ENCODE assay signal across 37 mouse cellular contexts in genomic region chr15:9305978-9306692, GRCm38 (mm10). TPM values are rescaled to one million over a fixed set of nuclear protein-coding genes. Genes with fewer than 3 reads are reported as not detected.
"Had no signal": no experiment of that assay in that cellular context is flagged by ENCODE, and none has a peak within 500 bp of the region (broad histone marks: within the 10 kb centered on the region; RNA-seq: fewer than 3 reads in every experiment).

No protein-coding gene starts in this region.

- H3K9me3 ChIP-seq: heart, embryonic 13.5 days; heart, embryonic 15.5 days; hindbrain, embryonic 13.5 days; kidney, embryonic 15.5 days; limb, embryonic 10.5 days; liver, embryonic 12.5 days had no signal

- H3K4me2 ChIP-seq: heart, embryonic 11.5 days; heart, embryonic 13.5 days; heart, embryonic 15.5 days; hindbrain, embryonic 13.5 days; kidney, embryonic 15.5 days; limb, embryonic 12.5 days; liver, embryonic 12.5 days had no signal

- DNase-seq: gastrocnemius, adult 2 months; gastrocnemius, postnatal 10 days; gastrocnemius, postnatal 25 days; heart, adult 11 months; heart, adult 2 months; heart, postnatal 14 days; heart, postnatal 36 days; kidney, adult 11 months; kidney, adult 2 months; kidney, adult 9 months; kidney, postnatal 25 days; kidney, postnatal 4 days had no signal

- H3K27ac ChIP-seq: gastrocnemius, adult 2 months; heart, adult 2 months; heart, embryonic 13.5 days; heart, embryonic 15.5 days; hindbrain, embryonic 13.5 days; hindbrain, postnatal 0 days; kidney, embryonic 15.5 days; kidney, postnatal 0 days; layer of hippocampus, adult 2 months; left cerebral cortex, adult 2 months; limb, embryonic 10.5 days; limb, embryonic 12.5 days; liver, embryonic 12.5 days; liver, embryonic 14.5 days had no signal

- H3K27me3 ChIP-seq: heart, embryonic 13.5 days; heart, embryonic 15.5 days; hindbrain, embryonic 13.5 days; kidney, embryonic 15.5 days; limb, embryonic 12.5 days; liver, embryonic 12.5 days had no signal

- H3K36me3 ChIP-seq: heart, embryonic 13.5 days; heart, embryonic 15.5 days; hindbrain, embryonic 13.5 days; kidney, embryonic 15.5 days; limb, embryonic 10.5 days; limb, embryonic 12.5 days; liver, embryonic 12.5 days had no signal

- H3K4me3 ChIP-seq: gastrocnemius, adult 2 months; heart, adult 2 months; heart, embryonic 13.5 days; heart, embryonic 15.5 days; hindbrain, embryonic 13.5 days; kidney, embryonic 15.5 days; layer of hippocampus, adult 2 months; left cerebral cortex, adult 2 months; limb, embryonic 10.5 days; limb, embryonic 12.5 days; liver, embryonic 12.5 days had no signal

- H3K9ac ChIP-seq: heart, embryonic 13.5 days; heart, embryonic 15.5 days; hindbrain, embryonic 13.5 days; kidney, embryonic 15.5 days; limb, embryonic 12.5 days; liver, embryonic 12.5 days; liver, embryonic 14.5 days had no signal

- ATAC-seq: forebrain, embryonic 16.5 days; hindbrain, postnatal 0 days; intestine, embryonic 16.5 days; liver, embryonic 12.5 days had no signal

- H3K4me1 ChIP-seq: heart, embryonic 13.5 days; heart, embryonic 15.5 days; hindbrain, embryonic 13.5 days; kidney, embryonic 15.5 days; limb, embryonic 10.5 days; limb, embryonic 12.5 days; liver, embryonic 12.5 days had no signal

RNA-seq across cellular contexts. Expression of gene Ugt3a2, which starts 29.2 kb away (rescaled TPM):
- total RNA-seq: gastrocnemius, adult 2 months; gastrocnemius, postnatal 10 days; gastrocnemius, postnatal 25 days; gastrocnemius, postnatal 4 days; heart, adult 2 months; heart, postnatal 14 days; heart, postnatal 36 days; hematopoietic stem cell, adult 5-6 weeks; hindbrain, postnatal 0 days; layer of hippocampus, adult 2 months; layer of hippocampus, postnatal 10 days; layer of hippocampus, postnatal 25 days; left cerebral cortex, adult 2 months; left cerebral cortex, postnatal 14 days; left cerebral cortex, postnatal 36 days had no signal
- polyA plus RNA-seq: forebrain, embryonic 16.5 days; frontal cortex, adult 2 months; heart, embryonic 11.5 days; heart, embryonic 13.5 days; heart, embryonic 15.5 days; heart, postnatal 0 days; hindbrain, embryonic 13.5 days; hindbrain, postnatal 0 days; intestine, embryonic 14.5 days; limb, embryonic 10.5 days; limb, embryonic 12.5 days; limb, embryonic 14.5 days had no signal

RNA-seq across cellular contexts. Expression of gene Ugt3a1, which starts 29.4 kb away (rescaled TPM):
- total RNA-seq: gastrocnemius, adult 2 months; gastrocnemius, postnatal 10 days; gastrocnemius, postnatal 25 days; gastrocnemius, postnatal 4 days; heart, adult 2 months; heart, postnatal 14 days; heart, postnatal 36 days; hematopoietic stem cell, adult 5-6 weeks; hindbrain, postnatal 0 days; layer of hippocampus, adult 2 months; layer of hippocampus, postnatal 10 days; layer of hippocampus, postnatal 25 days; left cerebral cortex, adult 2 months; left cerebral cortex, postnatal 14 days; left cerebral cortex, postnatal 36 days had no signal
- polyA plus RNA-seq: forebrain, embryonic 16.5 days; frontal cortex, adult 2 months; heart, adult 2 months; heart, embryonic 11.5 days; heart, embryonic 13.5 days; heart, embryonic 15.5 days; heart, postnatal 0 days; hindbrain, embryonic 13.5 days; hindbrain, postnatal 0 days; intestine, embryonic 14.5 days; intestine, embryonic 16.5 days; limb, embryonic 10.5 days; limb, embryonic 12.5 days; limb, embryonic 14.5 days had no signal
